Mouse (Mus musculus): ENCODE measurements around the gene Acly.

DNA sequence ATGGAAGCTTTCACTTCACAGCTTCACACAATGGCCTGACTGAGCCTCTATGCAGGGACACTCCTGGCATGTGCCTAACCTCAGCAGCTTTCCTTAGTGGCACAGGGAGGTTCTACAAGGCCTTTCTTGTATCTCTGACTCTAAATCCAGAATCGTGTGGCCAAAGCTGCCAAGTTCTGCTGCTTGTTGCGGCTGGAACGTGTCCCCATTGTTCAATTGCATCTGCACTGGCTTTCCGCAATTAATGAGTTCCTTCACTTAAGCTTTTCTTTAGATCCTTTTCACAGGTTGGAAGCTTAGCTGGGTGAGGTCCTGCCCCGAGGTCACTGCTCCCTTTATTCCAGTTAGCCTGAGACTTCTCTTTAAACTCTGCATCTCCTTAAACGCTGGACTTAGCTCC lies 6.1 kb upstream of the Acly start:
- TF ChIP-seq CTCF (IDR thresholded peaks at IDR 0.05; ENCODE audit: low read depth) = no peak
- TF ChIP-seq EP300 (IDR thresholded peaks at IDR 0.05; ENCODE audit: low read depth) = no peak
